Mouse (Mus musculus): ENCODE data around the gene Sinhcaf.

- no peak for TF ChIP-seq POLR2AphosphoS2 (IDR thresholded peaks at IDR 0.05; ENCODE audit: low read depth, low read length)
- no peak for TF ChIP-seq ZKSCAN1 (IDR thresholded peaks at IDR 0.05; ENCODE audit: borderline replicate concordance, low read depth, low read length)
- TF ChIP-seq CTCF (conservative IDR thresholded peaks at IDR 0.05 in 1 of 2, IDR thresholded peaks at IDR 0.05 in 1 of 2; ENCODE audit: low read depth in 2 of 2, low read length in 2 of 2), result peak in 1 of 2 experiments; percentile 30; a peak in 2 of 4 replicates
- no peak for TF ChIP-seq POLR2A (IDR thresholded peaks at IDR 0.05; ENCODE audit: low read depth, low read length)
- TF ChIP-seq HCFC1 (IDR thresholded peaks at IDR 0.05; ENCODE audit: low read depth, low read length), result no peak
- TF ChIP-seq USF1 (IDR thresholded peaks at IDR 0.05; ENCODE audit: low read depth, low read length), result no peak
- no peak for TF ChIP-seq RAD21 (IDR thresholded peaks at IDR 0.05; ENCODE audit: low read depth, low read length)
- no peak for TF ChIP-seq E2F4 (IDR thresholded peaks at IDR 0.05; ENCODE audit: insufficient replicate concordance, low read depth, low read length)
- TF ChIP-seq SMC3 (IDR thresholded peaks at IDR 0.05; ENCODE audit: low read depth, low read length), result no peak
These were observed 3.9 kb downstream of the Sinhcaf start for GRCm38 (mm10) chr6:148942406-148942805.

All from CH12.LX (cell line).